Mouse (Mus musculus) cerebellum, adult 11-12 months (tissue): ENCODE measurements around the gene Vmn1r163.
"Not testable (repeated sequence)": the region's sequence is repeated elsewhere in the genome, so short reads cannot be mapped to it uniquely, and the experiment has no call there.

Experiments
- DNase-seq: peaks from one replicate; pipeline ENCODE4 v3.0.0; 2022

Gene Vmn1r163

DNA sequence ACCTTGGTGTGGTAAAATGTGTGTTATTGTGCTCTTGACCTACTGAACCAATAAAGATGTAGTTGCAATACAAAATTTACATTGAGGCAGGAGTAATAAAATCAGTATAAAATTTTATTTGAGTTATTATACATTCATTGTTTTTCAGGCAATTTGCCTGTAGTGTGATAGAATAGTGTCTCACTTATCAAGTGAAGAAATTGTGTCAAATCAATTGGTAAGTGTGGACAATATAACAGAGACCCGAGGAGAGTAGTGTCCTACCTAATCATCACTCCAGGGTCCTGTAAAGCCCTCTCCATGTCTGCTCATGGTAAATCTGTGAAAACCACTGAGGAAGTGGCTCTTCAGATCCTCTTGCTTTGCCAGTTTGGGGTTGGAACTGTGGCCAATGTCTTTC, at the start of gene Vmn1r163:
Vmn1r163 (plus strand) TSS at position 301 of the 400 bp plus-strand sequence.
- DNase-seq, result not testable (repeated sequence)

DNA sequence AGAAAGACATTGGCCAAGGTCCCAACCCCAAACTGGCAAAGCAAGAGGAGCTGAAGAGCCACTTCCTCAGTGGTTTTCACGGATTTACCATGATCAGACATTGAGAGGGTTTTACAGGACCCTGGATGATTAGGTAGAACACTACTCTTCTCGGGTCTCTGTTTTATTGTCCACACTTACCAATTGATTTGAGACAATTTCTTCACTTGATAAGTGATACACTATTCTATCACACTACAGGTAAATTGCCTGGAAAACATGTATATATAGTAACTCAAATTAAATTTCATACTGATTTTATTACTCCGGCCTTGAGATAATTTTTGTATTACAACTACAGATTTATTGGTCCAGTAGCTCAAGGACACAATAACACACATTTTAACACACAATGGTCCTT, 35.5 kb upstream of the Vmn1r163 start, which contains the start of gene Gm4216:
Gm4216 (minus strand) TSS at position 101 of the 400 bp plus-strand sequence.
- not testable (repeated sequence) for DNase-seq

DNA sequence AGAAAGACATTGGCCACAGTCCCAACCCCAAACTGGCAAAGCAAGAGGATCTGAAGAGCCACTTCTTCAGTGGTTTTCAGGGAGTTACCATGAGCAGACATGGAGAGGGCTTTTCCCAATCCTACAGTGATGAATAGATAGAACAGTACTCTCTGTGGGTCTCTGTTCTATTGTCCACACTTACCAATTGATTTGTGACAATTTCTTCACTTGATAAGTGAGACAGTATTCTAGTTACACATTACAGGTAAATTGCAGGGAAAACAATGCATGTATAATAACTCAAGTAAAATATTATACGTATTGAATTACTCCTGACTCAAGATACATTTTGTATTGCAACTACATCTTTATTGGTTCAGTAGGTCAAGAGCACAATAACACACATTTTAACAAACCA, 12.0 kb downstream of the Vmn1r163 start, which contains the start of gene Gm8720:
Gm8720 (minus strand) TSS at position 101 of the 400 bp plus-strand sequence.
- DNase-seq, result not testable (repeated sequence)
